Mouse (Mus musculus) embryonic facial prominence, embryonic 14.5 days (tissue): ENCODE measurements around the gene Fam98a. TPM values are rescaled to one million over a fixed set of nuclear protein-coding genes. Genes with fewer than 3 reads are reported as not detected.
A peak's percentile ranks its signal among the peaks of the same experiment; 100 is the strongest.

Experiments
- ATAC-seq: fragments of 200-750 bp; cut with Nextera tagmentation; 2 replicates; pipeline ENCODE4 v1.8.0; 2017; ENCODE audit warnings: low read depth, moderate number of reproducible peaks, moderate TSS enrichment
- DNase-seq: peaks from one replicate; pipeline ENCODE4 v3.0.0-alpha.2; 2015; ENCODE audit warnings: low spot score
- H3K27ac ChIP-seq: fragments of 300-500 bp; sonication (generic); replicated peaks from 2 replicates; pipeline ENCODE4 v1.5.1; 2014; ENCODE audit warnings: low read depth, mild to moderate bottlenecking, low read length, moderate library complexity
- H3K27me3 ChIP-seq: fragments of 300-500 bp; sonication (generic); replicated peaks from 2 replicates; pipeline ENCODE4 v1.6.1; 2014; ENCODE audit warnings: low read length; ENCODE audit not compliant: control insufficient read depth, insufficient read depth
- H3K36me3 ChIP-seq: fragments of 300-500 bp; sonication (generic); 2 replicates; pipeline ENCODE4 v1.6.1; 2014; ENCODE audit warnings: low read length, mixed read lengths; ENCODE audit not compliant: control insufficient read depth, insufficient read depth
- H3K4me1 ChIP-seq: fragments of 300-500 bp; sonication (generic); 2 replicates; pipeline ENCODE4 v1.6.1; 2014; ENCODE audit warnings: antibody characterized with exemption, low read length; ENCODE audit not compliant: control insufficient read depth, insufficient read depth
- H3K4me2 ChIP-seq: fragments of 300-500 bp; sonication (generic); 2 replicates; pipeline ENCODE4 v1.6.1; 2014; ENCODE audit warnings: low read depth, mild to moderate bottlenecking, low read length, moderate library complexity, mixed read lengths
- H3K4me3 ChIP-seq: fragments of 300-500 bp; sonication (generic); 2 replicates; pipeline ENCODE4 v1.5.1; 2014; ENCODE audit warnings: low read depth, mild to moderate bottlenecking, low read length
- H3K9ac ChIP-seq: fragments of 300-500 bp; sonication (generic); 2 replicates; pipeline ENCODE4 v1.6.1; 2014; ENCODE audit warnings: low read depth, mild to moderate bottlenecking, low read length, moderate library complexity, mixed read lengths
- H3K9me3 ChIP-seq: fragments of 300-500 bp; sonication (generic); 2 replicates; pipeline ENCODE4 v1.6.1; 2016; ENCODE audit warnings: low read length; ENCODE audit not compliant: control insufficient read depth
- WGBS: fragments of 180-500 bp; shearing (Covaris S2); extraction: QIAGEN DNeasy Blood & Tissue Kit; methylation state at CpG from one replicate; pipeline ENCODE4 v1.1.7; 2014; 5-methylcytosine and 5-hydroxymethylcytosine counted together
- polyA plus RNA-seq: library from polyadenylated mRNA; unstranded; fragments of >200 nt; fragmentation: Nextera tagmentation; extraction: Ambion mirVana; gene quantifications from 2 replicates; pipeline ENCODE4 v1.2.1, GENCODE M21; 2014

Gene Fam98a
- polyA plus RNA-seq, result 12.5 and 16.5 TPM in 2 replicates

GRCm38 (mm10) chr17:75551512-75552400 is at the start of gene Fam98a:
Gene Fam98a, minus strand, starts transcription at chr17:75551946.
- Histone ChIP-seq H3K27me3 (no peaks in the 10 kb centered on the region), H3K4me2 (peak within 1 kb of the TSS; percentile 88), H3K9ac (peak within 1 kb of the TSS; percentile 80), H3K4me1 (peaks cover 10% of the 10 kb centered on the region; the same call in 1 of the 2 replicates), H3K4me3 (peak within 1 kb of the TSS; percentile 76), H3K36me3 (peaks cover 12% of the 10 kb centered on the region; the same call in 1 of the 2 replicates), H3K27ac (peak within 1 kb of the TSS; percentile 74; the same call in 1 of the 2 replicates), H3K9me3 (no peaks in the 10 kb centered on the region)
- ATAC-seq, result peak; percentile 99
- WGBS, result under 1% methylated on average over 48 of the region's 56 CpGs
- peak; percentile 99 for DNase-seq

DNA sequence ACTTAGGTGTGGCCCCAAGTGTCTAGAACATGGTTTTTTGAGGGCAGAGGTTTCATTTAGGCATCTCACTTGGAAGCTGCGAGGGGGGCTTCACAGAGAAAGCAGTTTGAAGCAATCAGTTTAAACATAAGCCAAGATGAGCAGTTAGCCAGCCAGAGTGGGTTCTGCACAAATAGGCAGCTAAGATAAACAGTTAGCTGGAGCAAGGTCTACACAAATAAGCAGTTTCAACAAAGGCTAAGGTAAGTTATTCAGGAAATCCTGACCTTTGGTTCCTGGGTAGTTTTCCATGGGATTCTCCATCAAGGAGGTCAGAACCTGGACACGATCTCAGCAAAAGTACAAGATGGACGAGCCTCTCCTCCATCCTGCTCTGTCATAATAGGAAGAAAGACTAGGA is 46.9 kb upstream of the Fam98a start:
- H3K27me3 ChIP-seq, result no peaks in the 10 kb centered on the region
- no peak overlapping the region for H3K27ac ChIP-seq
- H3K4me1 ChIP-seq, result no peaks in the 10 kb centered on the region
- H3K36me3 ChIP-seq, result no peaks in the 10 kb centered on the region
- DNase-seq, result no peak
- H3K9me3 ChIP-seq, result no peaks in the 10 kb centered on the region
- ATAC-seq, result no peak
- no peak overlapping the region for H3K4me2 ChIP-seq
- H3K4me3 ChIP-seq, result no peak overlapping the region
- no peak overlapping the region for H3K9ac ChIP-seq
- WGBS, result 73% methylated on average over 3 of the region's 3 CpGs

GRCm38 (mm10) chr17:75582738-75583137 is 31.0 kb upstream of the Fam98a start:
- Histone ChIP-seq H3K36me3 (no peaks in the 10 kb centered on the region), H3K4me3 (no peak overlapping the region), H3K4me2 (no peak overlapping the region), H3K4me1 (no peaks in the 10 kb centered on the region), H3K9ac (no peak overlapping the region), H3K27ac (no peak overlapping the region), H3K27me3 (no peaks in the 10 kb centered on the region), H3K9me3 (no peaks in the 10 kb centered on the region)
- 94% methylated on average over 1 of the region's 1 CpGs for WGBS
- ATAC-seq (no peak), DNase-seq (no peak)

DNA sequence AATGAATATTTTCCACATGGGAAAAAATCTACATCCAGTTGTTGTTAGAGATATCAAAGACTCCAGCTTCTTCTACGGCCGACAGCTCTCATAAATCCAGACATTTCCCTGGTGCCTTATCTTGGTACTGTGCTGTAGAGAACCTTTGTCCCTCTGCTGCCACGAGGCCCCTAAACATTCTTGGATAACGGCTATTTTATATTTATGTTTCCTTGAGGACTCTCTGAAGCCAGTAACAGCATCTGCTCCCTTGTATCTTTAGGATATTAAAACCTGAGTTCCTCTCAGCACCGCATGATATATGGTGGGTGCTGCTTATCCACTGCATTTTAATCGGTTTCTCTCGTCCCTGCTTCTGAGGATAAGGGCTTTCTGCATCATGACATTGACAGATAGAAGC is 23.9 kb upstream of the Fam98a start:
- no peak overlapping the region for H3K27ac ChIP-seq
- no peak overlapping the region for H3K4me3 ChIP-seq
- no peak overlapping the region for H3K4me2 ChIP-seq
- H3K27me3 ChIP-seq, result no peaks in the 10 kb centered on the region
- no peaks in the 10 kb centered on the region for H3K36me3 ChIP-seq
- ATAC-seq, result no peak; the same call in 1 of the 2 replicates
- WGBS, result 72% methylated on average over 7 of the region's 7 CpGs
- DNase-seq, result no peak
- H3K4me1 ChIP-seq, result no peaks in the 10 kb centered on the region
- H3K9ac ChIP-seq, result no peak overlapping the region
- H3K9me3 ChIP-seq, result no peaks in the 10 kb centered on the region

DNA sequence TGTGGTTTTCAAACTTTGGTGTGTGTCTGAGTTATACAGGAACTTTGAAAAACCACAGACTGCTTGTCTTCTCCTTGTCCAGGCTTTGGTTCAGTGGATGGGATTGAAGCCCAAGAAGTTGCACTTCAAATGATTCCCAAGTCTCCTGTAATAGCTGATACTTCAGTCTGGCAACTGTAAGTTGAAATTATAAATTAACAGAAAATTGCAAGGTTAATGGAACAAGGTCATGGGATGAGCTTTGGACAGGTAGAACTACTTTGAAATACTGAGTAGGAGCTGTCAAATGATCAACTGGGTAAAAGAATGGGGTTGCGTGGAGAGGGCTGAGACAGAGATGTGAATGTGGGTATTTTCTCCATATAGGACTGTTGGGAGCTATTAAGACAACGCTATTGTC is 6.3 kb upstream of the Fam98a start:
- Histone ChIP-seq H3K9me3 (0 out of 2 replicates have a peak, but pooled peaks cover 5% of the 10 kb centered on the region), H3K27me3 (no peaks in the 10 kb centered on the region), H3K27ac (no peak overlapping the region), H3K9ac (no peak overlapping the region), H3K4me3 (no peak overlapping the region), H3K4me1 (no peaks in the 10 kb centered on the region), H3K4me2 (no peak overlapping the region), H3K36me3 (no peaks in the 10 kb centered on the region)
- ATAC-seq (no peak), DNase-seq (no peak)
- 86% methylated on average over 2 of the region's 2 CpGs for WGBS

GRCm38 (mm10) chr17:75557031-75557430 is 5.3 kb upstream of the Fam98a start:
- H3K4me3 ChIP-seq, result no peak overlapping the region
- DNase-seq (no peak), ATAC-seq (no peak)
- H3K9ac ChIP-seq, result no peak overlapping the region
- H3K4me1 ChIP-seq, result no peaks in the 10 kb centered on the region
- H3K9me3 ChIP-seq, result 0 out of 2 replicates have a peak, but pooled peaks cover 3% of the 10 kb centered on the region
- H3K4me2 ChIP-seq, result no peak overlapping the region
- 52% methylated on average over 3 of the region's 3 CpGs for WGBS
- no peaks in the 10 kb centered on the region for H3K36me3 ChIP-seq
- no peaks in the 10 kb centered on the region for H3K27me3 ChIP-seq
- no peak overlapping the region for H3K27ac ChIP-seq

DNA sequence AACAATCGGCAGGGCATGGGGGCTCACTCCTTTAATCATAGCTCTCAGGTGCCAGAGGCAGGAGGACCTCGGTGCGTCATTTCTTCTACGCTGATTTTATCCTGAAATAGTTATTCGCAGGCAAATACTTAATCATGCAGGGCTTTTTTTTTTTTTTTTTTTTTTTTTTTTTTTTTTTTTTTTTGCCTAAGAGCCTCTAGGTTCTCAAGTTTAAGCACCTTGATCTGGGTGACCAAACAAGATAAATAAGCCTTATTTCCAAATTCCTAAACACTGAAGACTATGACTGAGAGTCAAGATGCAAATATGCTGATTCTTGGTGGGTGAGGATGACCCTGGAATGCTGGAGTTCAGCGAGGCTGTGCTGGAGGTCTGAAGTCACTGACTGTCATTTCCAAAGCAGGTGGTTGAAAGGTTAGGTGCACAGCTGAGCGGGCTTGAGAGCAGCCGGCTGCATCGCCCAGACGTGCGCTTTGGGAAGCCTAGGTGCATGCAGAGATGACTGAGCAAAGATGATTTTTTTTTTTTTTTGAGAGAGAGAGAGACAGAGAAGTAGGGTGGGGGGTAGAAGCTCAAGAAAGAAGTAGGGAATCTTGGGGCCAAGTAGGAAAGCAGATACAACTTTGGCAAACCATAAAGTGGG is 854 bp downstream of the Fam98a start:
- H3K27ac ChIP-seq, result peak overlapping the region; percentile 74; the same call in 1 of the 2 replicates
- WGBS, result 39% methylated on average over 11 of the region's 11 CpGs
- peaks cover 21% of the 10 kb centered on the region; the same call in 1 of the 2 replicates for H3K36me3 ChIP-seq
- peak overlapping the region; percentile 88 for H3K4me2 ChIP-seq
- peak; percentile 27 for DNase-seq
- H3K4me3 ChIP-seq, result peak overlapping the region; percentile 76
- H3K9me3 ChIP-seq, result no peaks in the 10 kb centered on the region
- peak; percentile 3; the same call in 1 of the 2 replicates for ATAC-seq
- H3K9ac ChIP-seq, result peak overlapping the region; percentile 80
- H3K27me3 ChIP-seq, result no peaks in the 10 kb centered on the region
- H3K4me1 ChIP-seq, result peaks cover 10% of the 10 kb centered on the region; the same call in 1 of the 2 replicates

GRCm38 (mm10) chr17:75544262-75544661 is 7.5 kb downstream of the Fam98a start:
- DNase-seq (no peak), ATAC-seq (no peak)
- Histone ChIP-seq H3K9me3 (no peaks in the 10 kb centered on the region), H3K4me2 (no peak overlapping the region), H3K9ac (no peak overlapping the region), H3K27ac (no peak overlapping the region), H3K27me3 (no peaks in the 10 kb centered on the region), H3K36me3 (peaks cover 58% of the 10 kb centered on the region), H3K4me3 (no peak overlapping the region), H3K4me1 (0 out of 2 replicates have a peak, but pooled peaks cover 6% of the 10 kb centered on the region)
- 86% methylated on average over 7 of the region's 7 CpGs for WGBS
